Mouse (Mus musculus): ENCODE data around the gene Tmed9. TPM values are rescaled to one million over a fixed set of nuclear protein-coding genes. Genes with fewer than 3 reads are reported as not detected.
A peak's percentile ranks its signal among the peaks of the same experiment; 100 is the strongest.

Tmed9 gene
- polyA plus RNA-seq, 1 experiment from 2014 or later, result 133 TPM

- peak within 1 kb of the TSS; percentile 75 for H3K27ac ChIP-seq (ENCODE audit: low read length)
- H3K9me3 ChIP-seq (ENCODE audit: control insufficient read depth, low read length), result no peaks in the 10 kb centered on the region
- 9% methylated on average over 51 of the region's 51 CpGs for WGBS
- peaks cover 21% of the 10 kb centered on the region for H3K36me3 ChIP-seq (ENCODE audit: control insufficient read depth, insufficient read depth)
- H3K4me1 ChIP-seq (replicated peaks; ENCODE audit: control insufficient read depth, insufficient read depth, low read length), result peaks cover 9% of the 10 kb centered on the region
- H3K4me2 ChIP-seq (ENCODE audit: low read length), result peak within 1 kb of the TSS; percentile 56
- peak within 1 kb of the TSS; percentile 97 for H3K4me3 ChIP-seq (replicated peaks; ENCODE audit: low read length)
- peak within 1 kb of the TSS; percentile 95 for H3K9ac ChIP-seq (replicated peaks; ENCODE audit: low read depth, low read length)
- ATAC-seq, result peak; percentile 91
- no peaks in the 10 kb centered on the region for H3K27me3 ChIP-seq (replicated peaks; ENCODE audit: control insufficient read depth, insufficient read depth, low read length)
Observed at GRCm38 (mm10) chr13:55599566-55600540, 26.3 kb downstream of the Tmed9 start, which contains the start of gene B4galt7. Gene B4galt7, plus strand, starts transcription at chr13:55599896.

GRCm38 (mm10) chr13:55600657-55601056, 27.1 kb downstream of the Tmed9 start:
- H3K9me3 ChIP-seq (ENCODE audit: control insufficient read depth, low read length), result no peaks in the 10 kb centered on the region
- H3K4me3 ChIP-seq (replicated peaks; ENCODE audit: low read length), result peak overlapping the region; percentile 97
- H3K27me3 ChIP-seq (replicated peaks; ENCODE audit: control insufficient read depth, insufficient read depth, low read length), result no peaks in the 10 kb centered on the region
- peak; percentile 34; the same call in 1 of the 2 replicates for ATAC-seq
- peaks cover 22% of the 10 kb centered on the region for H3K36me3 ChIP-seq (ENCODE audit: control insufficient read depth, insufficient read depth)
- peak overlapping the region; percentile 95 for H3K9ac ChIP-seq (replicated peaks; ENCODE audit: low read depth, low read length)
- peaks cover 9% of the 10 kb centered on the region for H3K4me1 ChIP-seq (replicated peaks; ENCODE audit: control insufficient read depth, insufficient read depth, low read length)
- whole genome bisulfite sequencing, result 23% methylated on average over 9 of the region's 9 CpGs
- peak overlapping the region; percentile 56 for H3K4me2 ChIP-seq (ENCODE audit: low read length)
- H3K27ac ChIP-seq (ENCODE audit: low read length), result no peak overlapping the region; the same call in 1 of the 2 replicates

GRCm38 (mm10) chr13:55601611-55602010, 28.1 kb downstream of the Tmed9 start:
- WGBS, result 4% methylated on average over 3 of the region's 3 CpGs
- H3K9me3 ChIP-seq (ENCODE audit: control insufficient read depth, low read length), result no peaks in the 10 kb centered on the region
- no peak overlapping the region for H3K9ac ChIP-seq (replicated peaks; ENCODE audit: low read depth, low read length)
- H3K27me3 ChIP-seq (replicated peaks; ENCODE audit: control insufficient read depth, insufficient read depth, low read length), result no peaks in the 10 kb centered on the region
- no peak overlapping the region for H3K27ac ChIP-seq (ENCODE audit: low read length)
- H3K4me2 ChIP-seq (ENCODE audit: low read length), result no peak overlapping the region
- no peak for ATAC-seq
- H3K4me1 ChIP-seq (replicated peaks; ENCODE audit: control insufficient read depth, insufficient read depth, low read length), result peaks cover 9% of the 10 kb centered on the region
- no peak overlapping the region for H3K4me3 ChIP-seq (replicated peaks; ENCODE audit: low read length)
- peaks cover 16% of the 10 kb centered on the region for H3K36me3 ChIP-seq (ENCODE audit: control insufficient read depth, insufficient read depth)

- Histone ChIP-seq H3K4me3 (replicated peaks; ENCODE audit: low read length) (no peak overlapping the region), H3K4me1 (replicated peaks; ENCODE audit: control insufficient read depth, insufficient read depth, low read length) (peaks cover 6% of the 10 kb centered on the region), H3K9ac (replicated peaks; ENCODE audit: low read depth, low read length) (no peak overlapping the region), H3K4me2 (ENCODE audit: low read length) (no peak overlapping the region), H3K9me3 (ENCODE audit: control insufficient read depth, low read length) (no peaks in the 10 kb centered on the region), H3K36me3 (ENCODE audit: control insufficient read depth, insufficient read depth) (peaks cover 7% of the 10 kb centered on the region; the same call in 1 of the 2 replicates), H3K27me3 (replicated peaks; ENCODE audit: control insufficient read depth, insufficient read depth, low read length) (no peaks in the 10 kb centered on the region), H3K27ac (ENCODE audit: low read length) (no peak overlapping the region)
- ATAC-seq, result no peak
- 97% methylated on average over 3 of the region's 3 CpGs for WGBS
Observed at GRCm38 (mm10) chr13:55604606-55605005, 31.1 kb downstream of the Tmed9 start.

- 82% methylated on average over 10 of the region's 10 CpGs for WGBS
- no peak overlapping the region for H3K4me2 ChIP-seq (ENCODE audit: low read length)
- H3K4me1 ChIP-seq (replicated peaks; ENCODE audit: control insufficient read depth, insufficient read depth, low read length), result no peaks in the 10 kb centered on the region
- H3K36me3 ChIP-seq (ENCODE audit: control insufficient read depth, insufficient read depth), result peaks cover 7% of the 10 kb centered on the region; the same call in 1 of the 2 replicates
- no peaks in the 10 kb centered on the region for H3K27me3 ChIP-seq (replicated peaks; ENCODE audit: control insufficient read depth, insufficient read depth, low read length)
- no peak overlapping the region for H3K9ac ChIP-seq (replicated peaks; ENCODE audit: low read depth, low read length)
- no peak for ATAC-seq
- H3K27ac ChIP-seq (ENCODE audit: low read length), result no peak overlapping the region
- no peaks in the 10 kb centered on the region for H3K9me3 ChIP-seq (ENCODE audit: control insufficient read depth, low read length)
- H3K4me3 ChIP-seq (replicated peaks; ENCODE audit: low read length), result no peak overlapping the region
Observed at GRCm38 (mm10) chr13:55606899-55607623, 33.5 kb downstream of the Tmed9 start.

GRCm38 (mm10) chr13:55607624-55608006, 34.1 kb downstream of the Tmed9 start:
- no peaks in the 10 kb centered on the region for H3K9me3 ChIP-seq (ENCODE audit: control insufficient read depth, low read length)
- H3K36me3 ChIP-seq (ENCODE audit: control insufficient read depth, insufficient read depth), result peaks cover 7% of the 10 kb centered on the region; the same call in 1 of the 2 replicates
- H3K4me3 ChIP-seq (replicated peaks; ENCODE audit: low read length), result no peak overlapping the region
- no peak overlapping the region for H3K27ac ChIP-seq (ENCODE audit: low read length)
- no peaks in the 10 kb centered on the region for H3K27me3 ChIP-seq (replicated peaks; ENCODE audit: control insufficient read depth, insufficient read depth, low read length)
- H3K4me1 ChIP-seq (replicated peaks; ENCODE audit: control insufficient read depth, insufficient read depth, low read length), result no peaks in the 10 kb centered on the region
- H3K4me2 ChIP-seq (ENCODE audit: low read length), result no peak overlapping the region
- ATAC-seq, result no peak
- H3K9ac ChIP-seq (replicated peaks; ENCODE audit: low read depth, low read length), result no peak overlapping the region
- WGBS, result 93% methylated on average over 2 of the region's 2 CpGs

GRCm38 (mm10) chr13:55611996-55612395, 38.5 kb downstream of the Tmed9 start:
- Histone ChIP-seq H3K27ac (ENCODE audit: low read length) (no peak overlapping the region), H3K4me2 (ENCODE audit: low read length) (no peak overlapping the region), H3K4me1 (replicated peaks; ENCODE audit: control insufficient read depth, insufficient read depth, low read length) (no peaks in the 10 kb centered on the region), H3K9ac (replicated peaks; ENCODE audit: low read depth, low read length) (no peak overlapping the region), H3K4me3 (replicated peaks; ENCODE audit: low read length) (no peak overlapping the region), H3K9me3 (ENCODE audit: control insufficient read depth, low read length) (no peaks in the 10 kb centered on the region), H3K36me3 (ENCODE audit: control insufficient read depth, insufficient read depth) (0 out of 2 replicates have a peak, but pooled peaks cover 2% of the 10 kb centered on the region), H3K27me3 (replicated peaks; ENCODE audit: control insufficient read depth, insufficient read depth, low read length) (no peaks in the 10 kb centered on the region)
- no peak for ATAC-seq
- WGBS, result 90% methylated on average over 7 of the region's 7 CpGs

GRCm38 (mm10) chr13:55613471-55613870, 39.9 kb downstream of the Tmed9 start:
- Histone ChIP-seq H3K9me3 (ENCODE audit: control insufficient read depth, low read length) (no peaks in the 10 kb centered on the region), H3K27me3 (replicated peaks; ENCODE audit: control insufficient read depth, insufficient read depth, low read length) (no peaks in the 10 kb centered on the region), H3K4me2 (ENCODE audit: low read length) (no peak overlapping the region), H3K4me3 (replicated peaks; ENCODE audit: low read length) (no peak overlapping the region), H3K9ac (replicated peaks; ENCODE audit: low read depth, low read length) (no peak overlapping the region), H3K27ac (ENCODE audit: low read length) (no peak overlapping the region), H3K36me3 (ENCODE audit: control insufficient read depth, insufficient read depth) (0 out of 2 replicates have a peak, but pooled peaks cover 2% of the 10 kb centered on the region), H3K4me1 (replicated peaks; ENCODE audit: control insufficient read depth, insufficient read depth, low read length) (no peaks in the 10 kb centered on the region)
- 44% methylated on average over 5 of the region's 5 CpGs for WGBS
- no peak for ATAC-seq

GRCm38 (mm10) chr13:55619328-55619727, 45.8 kb downstream of the Tmed9 start:
- Histone ChIP-seq H3K27ac (ENCODE audit: low read length) (no peak overlapping the region), H3K36me3 (ENCODE audit: control insufficient read depth, insufficient read depth) (no peaks in the 10 kb centered on the region), H3K9ac (replicated peaks; ENCODE audit: low read depth, low read length) (no peak overlapping the region), H3K27me3 (replicated peaks; ENCODE audit: control insufficient read depth, insufficient read depth, low read length) (no peaks in the 10 kb centered on the region), H3K4me2 (ENCODE audit: low read length) (no peak overlapping the region), H3K9me3 (ENCODE audit: control insufficient read depth, low read length) (no peaks in the 10 kb centered on the region), H3K4me1 (replicated peaks; ENCODE audit: control insufficient read depth, insufficient read depth, low read length) (peaks cover 16% of the 10 kb centered on the region), H3K4me3 (replicated peaks; ENCODE audit: low read length) (no peak overlapping the region)
- ATAC-seq, result no peak
- 95% methylated on average over 4 of the region's 4 CpGs for WGBS

Measured in forebrain, embryonic 16.5 days (tissue).